Mouse (Mus musculus) granulocyte monocyte progenitor cell, adult 5-6 weeks (primary cell): Measurements from ENCODE around the gene Cytip. TPM values are rescaled to one million over a fixed set of nuclear protein-coding genes. Genes with fewer than 3 reads are reported as not detected.
A peak's percentile ranks its signal among the peaks of the same experiment; 100 is the strongest.

Source experiments
- ATAC-seq: replicated peaks from 2 replicates; pipeline ENCODE4 v1.8.0; 2016; ENCODE audit warnings: mild to moderate bottlenecking, moderate TSS enrichment, inconsistent platforms; ENCODE audit not compliant: poor library complexity, severe bottlenecking
- total RNA-seq, 2 experiments: library from RNA; stranded (forward) in 1 of 2; stranded (reverse) in 1 of 2; fragments of 200-712, 200-1000 nt in 1 of 2; fragments of >200 nt in 1 of 2; fragmentation: Nextera tagmentation in 1 of 2; gene quantifications; 2 replicates each; pipeline ENCODE4 v1.2.3; 2014 to 2017

Gene Cytip
- total RNA-seq (2014; fragmentation: Nextera tagmentation) (7.4 and 15.5 TPM in 2 replicates), total RNA-seq (2017) (27.2 and 47.7 TPM in 2 replicates)

- ATAC-seq = no peak
These were observed at the start of gene Cytip for GRCm38 (mm10) chr2:58195346-58195745. Cytip (minus strand) TSS chr2:58195532.

- ATAC-seq = no peak
These were observed 45.3 kb upstream of the Cytip start for GRCm38 (mm10) chr2:58240639-58241038.

GRCm38 (mm10) chr2:58237487-58237886 is 42.2 kb upstream of the Cytip start:
- no peak for ATAC-seq

- ATAC-seq = peak; percentile 69
These were observed 4.1 kb upstream of the Cytip start for GRCm38 (mm10) chr2:58199442-58199841.

- peak; percentile 92 for ATAC-seq
These were observed 1.5 kb upstream of the Cytip start for GRCm38 (mm10) chr2:58196880-58197279.

- ATAC-seq = no peak
These were observed 763 bp downstream of the Cytip start for GRCm38 (mm10) chr2:58194422-58195115.

- no peak for ATAC-seq
These were observed 3.2 kb downstream of the Cytip start for GRCm38 (mm10) chr2:58192160-58192559.

- peak; percentile 49 for ATAC-seq
These were observed 5.8 kb downstream of the Cytip start for GRCm38 (mm10) chr2:58189501-58189900.

GRCm38 (mm10) chr2:58188903-58189302 is 6.4 kb downstream of the Cytip start:
- peak; percentile 46; the same call in 1 of the 2 replicates for ATAC-seq

- ATAC-seq = no peak
These were observed 7.9 kb downstream of the Cytip start for GRCm38 (mm10) chr2:58187310-58188051.

GRCm38 (mm10) chr2:58184197-58184596 is 11.1 kb downstream of the Cytip start:
- ATAC-seq = peak; percentile 42

GRCm38 (mm10) chr2:58183658-58184057 is 11.7 kb downstream of the Cytip start:
- ATAC-seq = peak; percentile 97

- ATAC-seq = no peak
These were observed 14.6 kb downstream of the Cytip start for GRCm38 (mm10) chr2:58180776-58181175.

GRCm38 (mm10) chr2:58179056-58179455 is 16.3 kb downstream of the Cytip start:
- ATAC-seq = peak; percentile 28

- no peak for ATAC-seq
These were observed 19.7 kb downstream of the Cytip start for GRCm38 (mm10) chr2:58175392-58176291.

GRCm38 (mm10) chr2:58174476-58175286 is 20.7 kb downstream of the Cytip start:
- no peak for ATAC-seq

GRCm38 (mm10) chr2:58172963-58173362 is 22.4 kb downstream of the Cytip start:
- ATAC-seq = peak; percentile 71

GRCm38 (mm10) chr2:58169173-58169572 is 26.2 kb downstream of the Cytip start:
- no peak for ATAC-seq

GRCm38 (mm10) chr2:58167654-58168053 is 27.7 kb downstream of the Cytip start:
- ATAC-seq = peak; percentile 18; the same call in 1 of the 2 replicates

GRCm38 (mm10) chr2:58166764-58167163 is 28.6 kb downstream of the Cytip start:
- peak; percentile 83 for ATAC-seq
